Mouse (Mus musculus): ENCODE data around the gene Btrc. TPM values are rescaled to one million over a fixed set of nuclear protein-coding genes. Genes with fewer than 3 reads are reported as not detected.
A peak's percentile ranks its signal among the peaks of the same experiment; 100 is the strongest.
"Not testable (repeated sequence)": the region's sequence is repeated elsewhere in the genome, so short reads cannot be mapped to it uniquely, and the experiment has no call there.

Btrc gene
- 10 to 100 TPM; 24.6 to 25.1 TPM for total RNA-seq (2021)

GRCm38 (mm10) chr19:45363384-45363926, at the start of gene Btrc:
Gene Btrc (plus strand): TSS chr19:45363734.
- peak; percentile 100 for DNase-seq

GRCm38 (mm10) chr19:45317473-45317882, 46.1 kb upstream of the Btrc start:
- no peak for DNase-seq

DNA sequence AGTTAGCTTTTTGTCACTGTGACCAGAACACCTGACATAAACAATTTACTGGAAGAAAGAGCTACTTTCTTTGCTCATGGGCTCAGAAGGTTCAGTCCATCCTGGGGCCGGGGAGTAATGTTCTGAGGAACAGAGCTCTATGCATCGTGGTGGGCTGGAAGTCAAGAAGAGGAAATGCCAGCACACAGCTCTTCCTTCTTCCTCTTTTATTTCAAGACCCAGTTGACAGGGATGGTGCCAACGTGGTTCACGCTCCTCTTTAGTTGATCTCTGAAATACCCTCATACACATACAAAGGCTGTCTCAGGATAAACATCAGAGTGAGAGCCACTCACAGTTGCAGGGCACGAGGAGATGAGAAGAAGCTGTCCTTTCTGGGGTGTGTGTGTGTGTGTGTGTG, 42.5 kb upstream of the Btrc start:
- DNase-seq, result no peak

- no peak for DNase-seq
Measured at GRCm38 (mm10) chr19:45329039-45329438, 34.5 kb upstream of the Btrc start.

DNA sequence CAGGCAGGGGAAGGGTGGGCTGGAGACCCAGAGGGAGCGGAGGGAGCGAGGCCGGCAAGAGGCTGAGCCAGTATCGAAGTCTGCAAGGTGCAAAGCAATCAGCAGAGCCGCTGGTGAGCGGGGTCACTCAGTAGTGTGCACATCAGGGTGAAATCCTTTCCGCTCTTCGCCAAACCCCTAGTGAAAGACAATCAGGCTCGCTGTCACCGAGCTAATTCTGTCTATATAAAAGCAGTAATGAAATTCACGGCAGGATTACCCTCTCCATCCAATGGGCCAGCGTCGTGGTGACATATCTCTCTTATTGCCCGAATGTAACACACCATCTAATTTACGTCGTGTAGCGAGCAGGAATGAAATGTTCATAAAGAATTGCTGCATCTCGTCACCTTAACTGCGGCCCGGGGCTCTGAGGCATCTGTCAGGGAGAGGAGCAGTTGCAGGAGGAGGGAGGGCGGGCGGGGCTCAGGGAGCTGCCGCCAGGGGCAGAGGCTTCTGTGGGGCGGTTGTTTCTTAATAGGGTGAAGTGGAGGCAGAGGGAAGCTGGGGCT, 33.7 kb upstream of the Btrc start:
- no peak for DNase-seq

- DNase-seq, result no peak
Measured at GRCm38 (mm10) chr19:45336718-45337117, 26.8 kb upstream of the Btrc start.

DNA sequence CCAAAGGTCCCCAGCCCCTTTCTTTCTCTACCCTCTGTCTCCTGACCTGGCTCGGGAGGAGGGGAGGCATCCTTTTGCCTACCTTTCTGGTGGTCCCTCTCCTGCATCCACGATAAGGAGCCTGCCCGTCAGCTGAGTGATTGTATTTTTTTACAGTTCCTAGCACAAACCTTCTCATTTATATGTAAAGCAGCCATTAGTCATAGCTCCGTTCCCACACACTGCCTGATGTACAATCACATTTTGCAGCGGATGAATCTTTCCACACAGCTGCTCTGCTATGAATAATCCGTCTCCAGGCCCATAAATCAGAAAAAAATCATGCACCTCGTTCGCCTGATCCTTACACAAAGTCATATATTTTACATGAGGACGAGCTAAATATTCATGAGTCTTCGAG, 25.4 kb upstream of the Btrc start:
- DNase-seq, result no peak

GRCm38 (mm10) chr19:45343941-45344340, 19.6 kb upstream of the Btrc start:
- no peak for DNase-seq

DNA sequence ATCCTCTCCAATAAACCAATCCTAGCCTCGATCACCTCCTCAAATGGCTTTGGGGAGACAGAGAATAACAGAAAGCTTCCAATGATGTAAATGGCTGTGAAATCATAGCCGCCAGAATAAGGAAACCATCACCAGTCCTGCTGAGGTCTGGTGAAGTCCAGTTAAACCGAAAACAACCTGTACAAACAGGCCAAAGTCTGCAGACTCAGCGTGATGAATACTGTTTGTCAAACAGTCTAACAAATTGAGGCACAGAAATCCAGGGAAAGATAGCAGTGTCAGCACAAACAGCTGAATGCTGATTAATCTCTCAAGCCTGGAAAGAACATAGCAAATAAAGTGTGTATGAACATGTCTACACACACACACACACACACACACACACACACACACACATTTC, 15.3 kb upstream of the Btrc start:
- no peak for DNase-seq

DNA sequence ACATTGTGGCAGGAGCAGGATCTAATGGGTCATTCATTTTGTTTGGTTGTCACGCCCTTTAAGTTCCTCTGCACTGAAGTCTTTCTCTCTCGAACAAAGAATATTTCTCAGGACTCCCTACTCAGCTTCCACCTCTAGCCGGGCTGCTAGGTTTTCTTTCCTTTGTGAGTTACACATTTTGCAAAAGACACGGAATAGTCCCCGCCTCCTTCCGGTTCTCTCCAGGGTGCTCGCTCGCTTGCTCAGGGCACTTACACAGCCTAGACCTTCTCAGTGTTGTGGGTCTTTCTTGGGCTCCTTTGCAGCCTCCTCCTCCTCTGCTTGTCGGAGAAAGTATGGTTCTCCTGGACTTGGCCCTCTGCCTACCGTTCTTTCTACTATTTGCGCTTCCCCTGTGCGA, 13.1 kb upstream of the Btrc start:
- no peak for DNase-seq

GRCm38 (mm10) chr19:45352706-45353105, 10.8 kb upstream of the Btrc start:
- DNase-seq, result not testable (repeated sequence)

GRCm38 (mm10) chr19:45355678-45356077, 7.9 kb upstream of the Btrc start:
- no peak for DNase-seq

DNA sequence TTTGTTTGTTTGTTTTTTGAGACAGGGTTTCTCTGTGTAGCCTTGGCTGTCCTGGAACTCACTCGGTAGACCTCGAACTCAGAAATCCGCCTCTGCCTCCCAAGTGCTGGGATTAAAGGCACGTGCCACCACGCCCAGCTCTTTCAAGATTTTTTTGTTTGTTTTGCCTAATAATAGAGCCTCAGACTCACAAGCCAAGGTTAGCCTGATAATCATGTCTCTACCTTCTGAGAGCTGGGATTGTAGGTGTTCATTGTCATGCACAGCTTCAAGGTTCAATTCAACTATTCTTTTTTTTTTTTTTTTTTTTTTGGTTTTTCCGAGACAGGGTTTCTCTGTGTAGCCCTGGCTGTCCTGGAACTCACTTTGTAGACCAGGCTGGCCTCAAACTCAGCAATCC, 6.7 kb upstream of the Btrc start:
- DNase-seq, result not testable (repeated sequence)

GRCm38 (mm10) chr19:45360486-45360885, 3.0 kb upstream of the Btrc start:
- no peak for DNase-seq

GRCm38 (mm10) chr19:45363933-45364391, 428 bp downstream of the Btrc start:
- DNase-seq, result no peak

DNA sequence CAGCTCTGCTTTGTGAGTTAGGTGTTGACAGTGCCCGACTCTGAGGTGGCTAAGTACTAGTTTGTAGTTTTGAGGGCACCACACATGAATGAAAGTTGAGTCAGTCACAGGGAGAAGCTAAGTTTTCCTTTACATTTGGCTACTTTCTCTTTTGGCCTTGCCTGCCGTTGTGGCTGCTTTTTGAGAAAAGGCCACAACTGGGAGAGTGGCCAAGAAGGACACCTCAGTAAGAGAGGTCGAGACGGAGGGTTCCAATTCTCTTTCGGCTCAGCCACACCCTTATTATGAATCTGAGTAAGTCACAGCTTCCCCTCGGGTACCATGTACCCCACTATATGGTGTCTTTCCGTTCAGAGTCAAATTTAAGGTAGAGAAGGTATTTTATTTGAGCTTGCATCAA, 3.1 kb downstream of the Btrc start:
- no peak for DNase-seq

DNA sequence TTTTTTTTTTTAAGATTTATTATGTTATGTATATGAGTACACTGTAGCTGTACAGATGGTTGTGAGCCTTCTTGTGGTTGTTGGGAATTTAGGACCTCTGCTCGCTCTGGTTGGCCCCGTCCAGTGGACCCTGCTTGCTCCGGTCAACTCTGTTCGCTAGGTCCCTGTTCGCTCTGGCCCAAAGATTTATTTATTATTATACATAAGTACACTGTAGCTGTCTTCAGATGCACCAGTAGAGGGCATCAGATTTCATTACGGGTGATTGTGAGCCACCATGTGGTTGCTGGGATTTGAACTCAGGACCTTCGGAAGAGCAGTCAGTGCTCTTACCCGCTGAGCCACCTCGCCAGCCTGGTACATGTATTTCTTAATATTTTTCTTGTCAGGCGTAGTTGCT, 21.3 kb downstream of the Btrc start:
- not testable (repeated sequence) for DNase-seq

- no peak for DNase-seq
Measured at GRCm38 (mm10) chr19:45388551-45388950, 25.0 kb downstream of the Btrc start.

GRCm38 (mm10) chr19:45394078-45394477, 30.5 kb downstream of the Btrc start:
- no peak for DNase-seq

- no peak for DNase-seq
Measured at GRCm38 (mm10) chr19:45411000-45411399, 47.5 kb downstream of the Btrc start.

DNA sequence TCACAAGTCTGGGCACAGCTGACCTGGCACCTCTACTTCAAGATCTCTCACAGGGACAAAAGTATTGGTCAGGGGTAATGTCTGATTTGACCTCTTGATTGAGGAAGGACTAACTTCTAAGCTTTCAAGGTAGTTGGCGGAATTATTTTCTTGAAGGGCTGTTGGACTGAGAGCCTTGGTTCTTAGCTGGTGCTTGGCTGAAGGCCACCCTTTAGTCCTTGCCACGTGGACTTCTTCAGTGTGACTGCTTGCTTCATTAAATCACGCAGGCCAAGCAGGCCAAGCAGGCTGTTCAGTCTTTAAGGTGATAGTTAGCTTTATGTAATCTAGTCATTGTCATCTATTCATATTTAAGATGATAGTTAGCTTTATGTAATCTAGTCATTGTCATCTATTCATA, 49.2 kb downstream of the Btrc start:
- no peak for DNase-seq

DNA sequence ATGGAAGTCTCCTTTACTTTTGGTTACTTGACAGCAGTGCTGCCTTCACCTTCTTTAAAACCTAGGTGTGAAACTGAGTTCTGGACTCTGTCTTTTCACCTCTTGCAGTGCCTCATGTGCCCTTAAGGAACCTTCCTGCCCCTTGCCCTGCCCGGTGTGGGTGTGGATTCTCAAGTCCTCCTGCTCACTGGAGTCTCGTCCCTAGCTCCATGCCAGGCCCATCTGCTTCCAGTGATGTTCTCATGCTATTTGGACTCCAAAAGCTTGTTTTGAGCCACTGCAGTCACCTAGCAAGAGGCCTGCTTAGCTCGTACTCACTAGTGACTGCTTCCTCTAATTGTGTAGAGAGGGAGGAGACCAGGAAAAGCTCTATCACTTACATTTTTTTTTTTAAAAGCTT, 50.4 kb downstream of the Btrc start:
- DNase-seq, result no peak

DNA sequence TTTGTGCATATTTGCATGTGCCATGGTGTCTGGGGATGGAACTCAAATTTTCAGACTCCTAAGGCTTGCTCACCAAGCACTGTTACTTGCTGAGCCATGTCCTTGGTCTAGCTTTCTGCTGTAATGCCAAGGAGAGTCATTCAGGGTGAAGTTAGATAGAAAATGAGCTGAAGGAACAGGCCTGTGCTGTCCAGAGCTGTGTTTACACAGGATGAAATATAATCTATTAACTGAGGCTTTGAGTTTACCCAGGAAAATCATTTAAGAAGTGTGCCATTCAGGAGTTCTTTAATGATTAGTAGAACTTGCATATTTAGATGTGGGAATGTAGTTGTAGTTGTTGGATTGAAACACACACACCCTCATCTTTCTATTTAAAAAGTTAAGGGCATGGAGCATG, 54.1 kb downstream of the Btrc start:
- DNase-seq, result no peak

GRCm38 (mm10) chr19:45422276-45422675, 58.7 kb downstream of the Btrc start:
- no peak for DNase-seq

DNA sequence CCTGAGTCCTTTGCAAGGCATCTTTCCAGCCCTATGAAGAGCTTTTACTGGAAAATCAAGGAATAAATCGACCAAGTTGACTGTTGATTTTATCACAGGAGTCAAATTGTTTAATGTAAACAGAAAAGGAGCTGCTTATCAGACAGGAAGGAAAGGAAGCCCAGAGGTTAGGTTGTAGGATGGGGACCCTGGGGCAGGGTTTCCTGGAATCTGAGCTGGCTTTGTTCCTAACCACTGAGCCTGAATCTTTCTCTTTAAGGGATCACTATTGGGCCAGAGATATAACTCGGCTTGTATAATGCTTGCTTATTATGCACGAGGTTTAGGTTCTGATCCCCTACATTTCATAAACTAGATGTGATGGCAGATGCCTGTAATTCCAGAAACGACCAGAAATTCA, 64.6 kb downstream of the Btrc start:
- DNase-seq, result no peak
